Mouse (Mus musculus) kidney, adult 2 months (tissue): Measurements from ENCODE around the gene Gfi1b. TPM values are rescaled to one million over a fixed set of nuclear protein-coding genes. Genes with fewer than 3 reads are reported as not detected.
A peak's percentile ranks its signal among the peaks of the same experiment; 100 is the strongest.

ENCODE experiments used
- DNase-seq: peaks from one replicate; pipeline ENCODE4 v3.0.0; 2021
- H3K27ac ChIP-seq: fragments of 200-500 bp; 2 replicates; pipeline ENCODE4 v1.5.1; 2012; ENCODE audit warnings: low read depth, low read length, control low read depth, inconsistent platforms; ENCODE audit not compliant: insufficient read depth
- H3K27me3 ChIP-seq: fragments of 200-500 bp; replicated peaks from 2 replicates; pipeline ENCODE4 v1.6.1; 2012; ENCODE audit warnings: mild to moderate bottlenecking, moderate library complexity, low read length, inconsistent platforms; ENCODE audit not compliant: control insufficient read depth, insufficient read depth
- H3K36me3 ChIP-seq: fragments of 200-500 bp; 2 replicates; pipeline ENCODE4 v1.6.1; 2012; ENCODE audit warnings: mild to moderate bottlenecking, moderate library complexity, low read length, inconsistent platforms; ENCODE audit not compliant: control insufficient read depth, insufficient read depth
- H3K4me1 ChIP-seq: fragments of 200-500 bp; 2 replicates; pipeline ENCODE4 v1.6.1; 2011; ENCODE audit warnings: low read length; ENCODE audit not compliant: control insufficient read depth, insufficient read depth
- H3K4me3 ChIP-seq: fragments of 200-500 bp; 2 replicates; pipeline ENCODE4 v1.5.1; 2011; ENCODE audit warnings: mild to moderate bottlenecking, low read depth, low read length, control low read depth; ENCODE audit not compliant: insufficient read depth
- CTCF ChIP-seq: fragments of 200-500 bp; conservative IDR thresholded peaks from 2 replicates; pipeline ENCODE4 v1.5.1; 2011; ENCODE audit warnings: low read depth, mild to moderate bottlenecking, control low read depth, low read length, moderate library complexity, mixed read lengths; ENCODE audit not compliant: insufficient read depth, insufficient read length
- POLR2A ChIP-seq: fragments of 200-500 bp; IDR thresholded peaks from one replicate; pipeline ENCODE4 v1.6.1; 2011; ENCODE audit warnings: low read depth, low read length, control low read depth
- WGBS: fragments of 180-500 bp; shearing (Covaris S2); methylation state at CpG from one replicate; pipeline ENCODE4 v1.1.7; 2018; 5-methylcytosine and 5-hydroxymethylcytosine counted together
- polyA plus RNA-seq: library from polyadenylated mRNA; depleted of rRNA; stranded (reverse); fragments of >200 nt; gene quantifications from 2 replicates; pipeline ENCODE4 v1.2.3, GENCODE M21; 2012

Gfi1b gene
- polyA plus RNA-seq, 1 experiment: 0.06 TPM

DNA sequence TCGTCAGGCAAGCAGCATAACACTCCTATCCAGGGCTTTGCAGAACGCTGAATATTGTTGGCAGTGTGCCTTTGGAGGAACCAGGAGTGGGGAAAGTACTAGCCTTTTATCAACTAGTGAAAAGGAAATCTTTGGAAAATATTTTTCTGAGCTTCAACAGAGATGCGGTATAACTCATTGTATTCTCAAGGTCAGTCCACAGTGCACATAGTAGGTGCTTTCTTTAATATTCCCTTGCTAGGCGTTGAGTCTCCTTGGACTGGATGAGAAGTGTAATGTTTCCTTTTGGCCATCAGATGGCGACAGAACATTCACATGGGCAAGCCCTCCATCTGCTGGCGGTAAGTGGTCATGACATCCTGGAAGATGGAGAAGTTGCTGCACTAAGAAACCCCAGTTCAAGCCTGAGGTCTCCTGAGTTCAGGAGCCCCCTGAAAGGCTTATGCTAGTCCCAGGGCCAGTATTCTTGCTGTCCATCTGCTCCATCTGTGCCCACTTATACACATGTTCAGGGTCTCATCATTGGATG, 36.7 kb downstream of the Gfi1b start:
- Histone ChIP-seq H3K36me3 (no peaks in the 10 kb centered on the region), H3K27ac (no peak overlapping the region), H3K27me3 (no peaks in the 10 kb centered on the region), H3K4me1 (no peaks in the 10 kb centered on the region), H3K4me3 (no peak overlapping the region)
- peak; percentile 87 for DNase-seq
- WGBS: 14% methylated on average over 6 of the region's 6 CpGs
- TF ChIP-seq CTCF (peak; percentile 100; the same call in 1 of the 2 replicates), POLR2A (no peak)

- peak within 1 kb of the TSS; percentile 99 for H3K4me3 ChIP-seq
- peak within 1 kb of the TSS; percentile 88 for H3K27ac ChIP-seq
- no peaks in the 10 kb centered on the region for H3K4me1 ChIP-seq
- DNase-seq: no peak
- WGBS: 86% methylated on average over 9 of the region's 9 CpGs
- TF ChIP-seq CTCF (no peak), POLR2A (no peak)
- no peaks in the 10 kb centered on the region for H3K27me3 ChIP-seq
- H3K36me3 ChIP-seq: no peaks in the 10 kb centered on the region
Observed at GRCm38 (mm10) chr2:28583651-28584050, 38.1 kb downstream of the Gfi1b start, which contains the start of gene Gtf3c5. Gtf3c5 (minus strand) TSS chr2:28583751.

DNA sequence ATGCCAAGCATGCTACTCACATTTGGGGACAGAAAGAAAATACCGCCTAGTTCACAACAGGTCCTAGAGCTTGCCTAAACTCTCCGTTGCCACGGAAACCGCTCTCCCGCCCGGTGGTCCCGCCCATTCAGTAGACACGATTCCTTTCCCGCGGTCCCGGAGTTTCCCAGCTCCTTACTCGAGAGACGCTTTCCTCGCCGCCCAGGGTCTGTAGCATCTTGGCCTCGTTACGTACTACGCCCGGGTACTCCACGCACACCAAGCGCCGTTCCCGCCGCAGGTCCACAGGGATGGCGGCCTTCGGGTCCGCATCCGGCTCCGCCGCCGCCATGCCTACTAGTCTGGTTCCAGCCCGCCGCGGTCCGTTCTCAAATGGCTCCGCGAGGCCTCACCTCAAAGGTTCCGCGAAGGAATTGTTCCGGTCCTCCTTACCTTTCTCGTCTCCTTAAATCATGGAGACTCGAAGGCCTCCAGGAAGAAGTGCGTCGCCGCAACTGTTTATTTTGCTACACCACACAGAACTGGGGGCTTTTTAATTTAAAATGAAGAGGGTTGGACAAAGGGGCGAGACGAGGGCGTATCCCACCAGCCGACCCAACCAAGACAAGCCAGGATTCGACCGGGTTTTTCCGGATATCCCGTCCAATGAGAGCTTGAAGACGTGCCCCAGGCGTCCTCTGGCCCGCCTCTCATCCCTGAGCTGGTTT, 39.0 kb downstream of the Gfi1b start:
- Histone ChIP-seq H3K4me1 (no peaks in the 10 kb centered on the region), H3K36me3 (no peaks in the 10 kb centered on the region), H3K27me3 (no peaks in the 10 kb centered on the region), H3K4me3 (peak overlapping the region; percentile 99), H3K27ac (peak overlapping the region; percentile 88)
- TF ChIP-seq CTCF (no peak), POLR2A (peak; percentile 58)
- under 1% methylated on average over 56 of the region's 56 CpGs for WGBS
- peak; percentile 95 for DNase-seq

DNA sequence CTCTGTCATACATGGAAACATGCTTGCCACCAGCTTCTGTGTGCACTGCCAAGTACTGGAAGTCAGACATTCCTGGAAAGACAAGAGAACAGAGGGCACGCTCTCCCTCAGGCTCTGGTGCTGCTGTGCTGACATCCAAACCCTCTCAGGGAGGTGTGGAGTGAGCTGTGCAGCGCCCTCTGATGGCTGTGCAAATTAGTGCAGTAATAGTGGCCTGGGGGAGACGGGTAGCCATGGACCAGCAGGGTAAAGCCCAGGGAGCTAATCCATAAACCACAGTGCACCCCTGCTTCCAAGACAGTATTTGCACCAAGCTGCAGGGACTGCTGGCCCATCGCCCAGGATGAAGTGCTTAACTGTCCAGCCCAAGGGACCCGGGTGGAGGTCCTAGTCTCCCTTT, 43.8 kb downstream of the Gfi1b start:
- Histone ChIP-seq H3K4me1 (no peaks in the 10 kb centered on the region), H3K27ac (no peak overlapping the region), H3K36me3 (no peaks in the 10 kb centered on the region; the same call in 1 of the 2 replicates), H3K4me3 (no peak overlapping the region), H3K27me3 (no peaks in the 10 kb centered on the region)
- TF ChIP-seq POLR2A: no peak
- TF ChIP-seq CTCF: peak; percentile 45
- 80% methylated on average over 5 of the region's 5 CpGs for WGBS
- DNase-seq: peak; percentile 11

GRCm38 (mm10) chr2:28576815-28577214, 45.0 kb downstream of the Gfi1b start:
- no peaks in the 10 kb centered on the region; the same call in 1 of the 2 replicates for H3K36me3 ChIP-seq
- DNase-seq: no peak
- WGBS: 88% methylated on average over 3 of the region's 3 CpGs
- TF ChIP-seq POLR2A (no peak), CTCF (no peak)
- no peak overlapping the region for H3K4me3 ChIP-seq
- H3K4me1 ChIP-seq: no peaks in the 10 kb centered on the region
- H3K27ac ChIP-seq: no peak overlapping the region
- no peaks in the 10 kb centered on the region for H3K27me3 ChIP-seq

GRCm38 (mm10) chr2:28575341-28575740, 46.4 kb downstream of the Gfi1b start:
- no peak for TF ChIP-seq CTCF
- no peak for TF ChIP-seq POLR2A
- Histone ChIP-seq H3K36me3 (no peaks in the 10 kb centered on the region; the same call in 1 of the 2 replicates), H3K4me1 (no peaks in the 10 kb centered on the region), H3K27ac (no peak overlapping the region), H3K27me3 (no peaks in the 10 kb centered on the region), H3K4me3 (no peak overlapping the region)
- DNase-seq: no peak
- 82% methylated on average over 4 of the region's 4 CpGs for WGBS

DNA sequence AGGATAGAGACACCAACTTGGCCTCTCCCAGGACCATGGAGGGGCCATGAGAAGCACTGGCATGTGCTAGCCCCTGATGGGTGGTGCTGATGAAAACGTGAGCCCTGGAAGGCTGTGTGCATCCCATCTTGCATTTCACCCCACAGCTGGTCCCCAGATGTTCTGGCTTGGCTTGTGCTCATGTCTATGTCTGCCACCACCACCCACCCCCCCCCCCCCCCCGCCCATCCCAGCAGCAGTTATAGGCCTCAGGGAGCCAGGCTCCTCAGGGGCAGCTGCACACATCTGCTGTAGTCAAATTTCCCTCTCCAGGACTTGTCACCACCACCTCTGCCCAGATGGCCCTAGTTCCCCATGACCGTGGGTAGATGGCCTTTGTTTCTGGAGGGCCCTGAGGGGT, 51.9 kb downstream of the Gfi1b start:
- H3K36me3 ChIP-seq: no peaks in the 10 kb centered on the region
- no peak for TF ChIP-seq POLR2A
- TF ChIP-seq CTCF: no peak
- 75% methylated on average over 3 of the region's 3 CpGs for WGBS
- no peaks in the 10 kb centered on the region for H3K27me3 ChIP-seq
- no peaks in the 10 kb centered on the region for H3K4me1 ChIP-seq
- no peak for DNase-seq
- H3K4me3 ChIP-seq: no peak overlapping the region
- H3K27ac ChIP-seq: no peak overlapping the region
